Mouse (Mus musculus): Measurements from ENCODE around the gene Gm765. TPM values are rescaled to one million over a fixed set of nuclear protein-coding genes. Genes with fewer than 3 reads are reported as not detected.

Gene Gm765
- polyA plus RNA-seq (2012; rRNA removed): not detected in 2 replicates

DNA sequence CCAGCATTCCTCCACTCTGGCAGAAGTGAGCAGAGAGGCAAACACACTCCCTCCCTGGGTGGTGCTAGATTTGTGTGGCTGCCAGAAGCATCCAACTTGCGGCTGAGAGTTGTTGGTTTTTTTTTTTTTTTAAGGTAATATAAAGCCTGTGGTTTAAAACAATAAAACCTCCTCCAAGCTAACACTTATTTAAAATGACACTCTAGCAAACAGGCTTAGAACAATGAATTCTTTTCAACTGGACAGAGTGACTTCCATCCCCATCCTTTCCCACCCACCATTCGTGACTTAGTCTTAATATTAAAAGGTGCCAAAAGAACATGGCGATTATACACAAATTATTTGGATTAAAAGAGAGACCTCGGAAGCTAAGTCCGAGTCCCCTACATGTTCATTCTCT is at the start of gene Gm765:
Gene Gm765, minus strand, starts transcription at position 101 of the 400 bp plus-strand sequence.
- no peak for TF ChIP-seq POLR2A (IDR thresholded peaks at IDR 0.05; ENCODE audit: borderline replicate concordance, extremely low read depth, insufficient read depth, insufficient read length, poor library complexity, severe bottlenecking)
- TF ChIP-seq CTCF (IDR thresholded peaks at IDR 0.05; ENCODE audit: borderline replicate concordance, extremely low read depth, insufficient read depth, insufficient read length): no peak
- DNase-seq (ENCODE audit: low read depth): no peak

- TF ChIP-seq CTCF (IDR thresholded peaks at IDR 0.05; ENCODE audit: borderline replicate concordance, extremely low read depth, insufficient read depth, insufficient read length) (no peak), POLR2A (IDR thresholded peaks at IDR 0.05; ENCODE audit: borderline replicate concordance, extremely low read depth, insufficient read depth, insufficient read length, poor library complexity, severe bottlenecking) (no peak)
- peak; percentile 67 for DNase-seq (ENCODE audit: low read depth)
These were observed 42.9 kb upstream of the Gm765 start for GRCm38 (mm10) chr6:98385487-98385886.

DNA sequence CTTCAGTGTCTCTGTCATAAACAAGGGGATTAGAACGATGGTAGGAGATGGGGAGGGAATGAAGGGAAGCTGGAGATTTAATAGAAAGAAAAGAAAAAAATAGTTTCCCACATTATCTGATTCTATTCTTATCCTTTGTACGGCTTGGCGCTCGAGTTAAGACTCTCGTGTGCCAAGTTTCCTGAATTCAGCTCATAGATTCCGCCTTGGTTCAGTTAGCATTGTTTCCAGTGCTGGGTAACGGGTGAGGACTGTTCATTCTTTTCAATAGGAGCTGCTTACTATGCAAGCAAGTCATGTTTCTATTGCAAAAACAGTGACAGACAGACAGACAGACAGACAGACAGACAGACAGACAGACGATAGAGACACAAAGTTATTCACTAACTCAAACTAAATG is 41.9 kb upstream of the Gm765 start:
- DNase-seq (ENCODE audit: low read depth): peak; percentile 78
- TF ChIP-seq POLR2A (IDR thresholded peaks at IDR 0.05; ENCODE audit: borderline replicate concordance, extremely low read depth, insufficient read depth, insufficient read length, poor library complexity, severe bottlenecking) (no peak), CTCF (IDR thresholded peaks at IDR 0.05; ENCODE audit: borderline replicate concordance, extremely low read depth, insufficient read depth, insufficient read length) (no peak)

DNA sequence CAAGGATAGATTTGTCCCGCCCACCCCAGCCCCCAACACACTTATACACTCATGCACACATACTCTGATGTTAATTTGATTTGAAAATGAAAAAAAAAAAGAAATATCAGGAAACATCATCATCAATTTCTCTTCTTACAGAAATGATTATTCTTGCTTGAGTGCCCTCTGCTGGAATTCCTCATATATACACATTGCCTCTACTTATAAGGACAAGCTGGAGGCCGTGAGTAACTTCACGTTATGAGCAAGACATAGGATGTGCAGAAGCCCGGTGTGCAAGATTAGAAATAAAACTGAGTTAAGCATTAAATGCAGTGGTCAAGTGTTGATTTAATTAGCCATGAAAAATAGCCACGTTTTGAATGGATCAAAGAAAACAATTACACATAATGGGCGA is 40.9 kb upstream of the Gm765 start:
- DNase-seq (ENCODE audit: low read depth): peak; percentile 87
- no peak for TF ChIP-seq POLR2A (IDR thresholded peaks at IDR 0.05; ENCODE audit: borderline replicate concordance, extremely low read depth, insufficient read depth, insufficient read length, poor library complexity, severe bottlenecking)
- peak; percentile 20; the same call in 1 of the 2 replicates for TF ChIP-seq CTCF (IDR thresholded peaks at IDR 0.05; ENCODE audit: borderline replicate concordance, extremely low read depth, insufficient read depth, insufficient read length)

DNA sequence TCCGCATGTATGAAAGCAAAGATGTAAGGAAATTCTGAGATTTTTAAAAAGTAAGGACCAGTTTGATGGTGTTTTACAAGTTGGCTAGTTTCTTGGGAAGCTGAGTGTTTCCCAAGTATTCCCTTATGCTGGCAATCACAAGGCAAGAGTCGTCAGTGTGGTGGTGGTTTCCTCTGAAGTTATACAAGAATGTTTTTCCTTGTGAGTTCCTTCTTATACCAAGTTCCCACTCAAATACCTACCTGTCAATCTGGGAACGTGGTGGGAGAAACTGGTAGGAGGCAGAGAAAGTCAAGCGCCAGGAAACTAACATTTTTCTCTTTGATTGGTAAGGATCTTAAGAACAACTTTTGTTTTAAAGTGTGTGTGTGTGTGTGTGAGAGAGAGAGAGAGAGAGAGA is 23.6 kb upstream of the Gm765 start:
- DNase-seq (ENCODE audit: low read depth): no peak
- TF ChIP-seq CTCF (IDR thresholded peaks at IDR 0.05; ENCODE audit: borderline replicate concordance, extremely low read depth, insufficient read depth, insufficient read length) (no peak), POLR2A (IDR thresholded peaks at IDR 0.05; ENCODE audit: borderline replicate concordance, extremely low read depth, insufficient read depth, insufficient read length, poor library complexity, severe bottlenecking) (no peak)

- TF ChIP-seq POLR2A (IDR thresholded peaks at IDR 0.05; ENCODE audit: borderline replicate concordance, extremely low read depth, insufficient read depth, insufficient read length, poor library complexity, severe bottlenecking): no peak
- TF ChIP-seq CTCF (IDR thresholded peaks at IDR 0.05; ENCODE audit: borderline replicate concordance, extremely low read depth, insufficient read depth, insufficient read length): no peak
- peak; percentile 64 for DNase-seq (ENCODE audit: low read depth)
These were observed 12.7 kb upstream of the Gm765 start for GRCm38 (mm10) chr6:98355271-98355670.

DNA sequence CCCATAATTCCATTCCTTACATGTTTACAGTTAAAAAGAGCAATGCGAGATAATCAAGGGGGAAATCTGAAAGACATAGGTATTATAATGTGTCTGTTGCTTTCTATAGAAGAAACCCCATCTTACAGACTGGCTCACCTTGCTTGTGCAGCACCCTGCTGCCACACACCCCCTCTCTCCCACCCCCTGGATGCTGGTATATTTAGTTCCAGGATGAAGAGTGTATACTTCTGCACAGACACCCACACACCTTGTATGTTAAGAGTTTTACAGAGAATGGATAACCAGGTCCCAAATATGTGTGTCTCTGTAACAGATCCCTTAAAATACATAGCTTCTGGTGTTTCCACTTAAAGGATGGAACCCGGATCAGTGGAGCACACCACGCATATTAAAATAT is 10.7 kb upstream of the Gm765 start:
- TF ChIP-seq CTCF (IDR thresholded peaks at IDR 0.05; ENCODE audit: borderline replicate concordance, extremely low read depth, insufficient read depth, insufficient read length): no peak
- no peak for DNase-seq (ENCODE audit: low read depth)

GRCm38 (mm10) chr6:98332714-98333113 is 9.8 kb downstream of the Gm765 start:
- no peak for DNase-seq (ENCODE audit: low read depth)
- TF ChIP-seq CTCF (IDR thresholded peaks at IDR 0.05; ENCODE audit: borderline replicate concordance, extremely low read depth, insufficient read depth, insufficient read length) (no peak), POLR2A (IDR thresholded peaks at IDR 0.05; ENCODE audit: borderline replicate concordance, extremely low read depth, insufficient read depth, insufficient read length, poor library complexity, severe bottlenecking) (no peak)

- peak; percentile 29 for DNase-seq (ENCODE audit: low read depth)
- TF ChIP-seq CTCF (IDR thresholded peaks at IDR 0.05; ENCODE audit: borderline replicate concordance, extremely low read depth, insufficient read depth, insufficient read length) (no peak), POLR2A (IDR thresholded peaks at IDR 0.05; ENCODE audit: borderline replicate concordance, extremely low read depth, insufficient read depth, insufficient read length, poor library complexity, severe bottlenecking) (no peak)
These were observed 30.9 kb downstream of the Gm765 start for GRCm38 (mm10) chr6:98311659-98312058.

GRCm38 (mm10) chr6:98307647-98308046 is 34.9 kb downstream of the Gm765 start:
- TF ChIP-seq POLR2A (IDR thresholded peaks at IDR 0.05; ENCODE audit: borderline replicate concordance, extremely low read depth, insufficient read depth, insufficient read length, poor library complexity, severe bottlenecking): no peak
- no peak for TF ChIP-seq CTCF (IDR thresholded peaks at IDR 0.05; ENCODE audit: borderline replicate concordance, extremely low read depth, insufficient read depth, insufficient read length)
- no peak for DNase-seq (ENCODE audit: low read depth)

- TF ChIP-seq CTCF (IDR thresholded peaks at IDR 0.05; ENCODE audit: borderline replicate concordance, extremely low read depth, insufficient read depth, insufficient read length): no peak
- no peak for TF ChIP-seq POLR2A (IDR thresholded peaks at IDR 0.05; ENCODE audit: borderline replicate concordance, extremely low read depth, insufficient read depth, insufficient read length, poor library complexity, severe bottlenecking)
- DNase-seq (ENCODE audit: low read depth): no peak
These were observed 35.4 kb downstream of the Gm765 start for GRCm38 (mm10) chr6:98307159-98307558.

- TF ChIP-seq POLR2A (IDR thresholded peaks at IDR 0.05; ENCODE audit: borderline replicate concordance, extremely low read depth, insufficient read depth, insufficient read length, poor library complexity, severe bottlenecking) (no peak), CTCF (IDR thresholded peaks at IDR 0.05; ENCODE audit: borderline replicate concordance, extremely low read depth, insufficient read depth, insufficient read length) (no peak)
- no peak for DNase-seq (ENCODE audit: low read depth)
These were observed 50.5 kb downstream of the Gm765 start for GRCm38 (mm10) chr6:98292064-98292463.

DNA sequence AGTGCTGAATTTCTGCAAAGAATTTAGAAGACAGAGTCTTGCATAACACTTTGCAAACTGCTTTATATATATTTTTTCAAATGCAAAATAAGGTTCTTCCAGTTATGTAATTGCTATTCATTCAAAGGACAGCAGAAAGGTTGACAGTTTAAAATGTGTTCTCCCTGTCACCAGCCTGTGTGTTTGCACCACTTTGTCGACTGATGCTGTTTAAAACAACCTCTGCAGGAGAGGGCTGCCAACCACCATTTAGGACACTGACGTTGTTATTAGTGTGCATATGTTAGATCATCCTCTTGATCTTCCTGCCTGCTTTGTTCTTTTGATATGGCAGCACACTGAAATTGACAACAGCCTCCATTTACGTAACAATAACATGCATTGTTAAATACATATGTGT is 54.2 kb downstream of the Gm765 start:
- TF ChIP-seq CTCF (IDR thresholded peaks at IDR 0.05; ENCODE audit: borderline replicate concordance, extremely low read depth, insufficient read depth, insufficient read length): no peak
- TF ChIP-seq POLR2A (IDR thresholded peaks at IDR 0.05; ENCODE audit: borderline replicate concordance, extremely low read depth, insufficient read depth, insufficient read length, poor library complexity, severe bottlenecking): no peak
- peak; percentile 66 for DNase-seq (ENCODE audit: low read depth)

Data from brain, embryonic 14.5 days (tissue).